Mouse (Mus musculus): ENCODE measurements at regions not wholly inside any gene's neighbourhood (a gene's known extent, or its start where the extent isn't known, plus 50 kb on each side); places are given as distances from the start of the nearest gene placed in this dataset.

DNA sequence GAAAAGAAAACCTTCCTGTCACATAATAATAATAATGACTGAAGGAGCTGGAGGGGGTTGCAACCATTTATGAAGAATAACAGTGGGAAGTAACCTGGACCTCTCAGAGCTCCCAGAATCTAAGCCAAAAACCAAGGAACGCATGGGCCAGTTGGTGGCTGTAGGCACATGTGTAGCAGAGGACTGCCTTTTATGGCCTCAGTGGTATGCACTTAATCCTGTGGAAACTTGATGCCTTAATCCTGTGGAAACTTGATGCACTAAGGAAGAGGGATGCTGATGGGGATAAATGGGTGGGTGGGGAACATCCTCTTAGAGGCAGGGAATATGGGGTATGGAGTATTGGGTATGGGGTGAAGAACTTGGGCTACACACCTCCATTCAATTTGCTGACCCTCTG lies 138.8 kb downstream of the Adcyap1 start:
- TF ChIP-seq CTCF (IDR thresholded peaks at IDR 0.05; ENCODE audit: borderline replicate concordance, extremely low read depth, insufficient read depth, insufficient read length), result no peak
- TF ChIP-seq POLR2A (IDR thresholded peaks at IDR 0.05; ENCODE audit: borderline replicate concordance, extremely low read depth, insufficient read depth, insufficient read length, poor library complexity, severe bottlenecking), result no peak

Measured in brain, embryonic 14.5 days (tissue).